Mouse (Mus musculus): ENCODE results near the gene Fam131a. TPM values are rescaled to one million over a fixed set of nuclear protein-coding genes. Genes with fewer than 3 reads are reported as not detected.

Gene Fam131a
- polyA plus RNA-seq (2014; fragmentation: Illumina TruSeq; extraction: RNeasy Lipid Tissue Mini Kit (QIAGEN cat#74804); ENCODE audit: low replicate concordance) = not detected

GRCm38 (mm10) chr16:20693111-20693701 is at the start of gene Fam131a:
TSS of gene Fam131a (plus strand) at chr16:20693241.

DNA sequence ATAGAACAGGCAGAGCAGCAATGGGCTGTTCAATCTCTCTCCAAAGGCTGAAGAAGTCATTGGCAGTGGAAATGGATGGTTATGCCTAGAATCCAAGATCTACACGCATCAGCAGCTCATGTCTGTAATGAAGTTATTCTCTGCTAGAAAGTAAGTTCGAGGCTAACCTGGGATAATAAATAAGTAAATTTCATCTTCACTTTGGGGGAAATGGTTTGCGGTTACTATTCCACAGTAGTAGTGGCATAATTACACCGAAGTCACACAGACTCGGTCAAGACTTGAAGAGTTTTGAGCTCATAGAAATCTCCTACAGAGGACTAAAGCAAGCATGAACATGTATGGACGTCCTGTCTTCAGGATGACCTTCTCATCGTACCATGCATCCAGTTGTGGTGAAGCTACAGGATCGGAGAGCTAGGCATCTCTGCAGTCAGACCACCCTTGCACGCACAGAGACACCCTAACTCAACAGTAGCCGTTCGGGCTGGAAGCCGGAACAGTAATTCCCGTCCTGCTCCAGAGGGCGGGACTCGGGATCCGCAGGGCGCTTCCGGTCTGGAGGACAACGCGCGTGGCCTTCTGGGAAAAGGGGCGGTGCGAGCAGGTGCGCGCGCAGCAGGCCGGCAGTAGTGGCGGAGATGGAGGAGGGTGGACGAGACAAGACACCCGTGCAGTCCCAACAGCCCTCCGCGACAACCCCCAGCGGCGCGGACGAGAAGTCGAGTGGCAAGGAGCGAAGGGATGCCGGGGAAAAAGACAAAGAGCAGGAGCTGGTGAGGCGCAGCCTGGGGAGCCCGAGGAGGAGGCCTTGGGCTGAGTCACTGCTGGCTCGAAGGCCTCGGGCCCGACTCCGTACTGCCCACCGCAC is 41.7 kb upstream of the Fam131a start, which contains the start of gene Psmd2:
Gene Psmd2, plus strand, starts transcription at position 577 of the 871 bp plus-strand sequence.

GRCm38 (mm10) chr16:20668013-20668412 is 25.0 kb upstream of the Fam131a start, which contains the start of gene Eif4g1:
TSS of gene Eif4g1 (plus strand) at chr16:20668313.

DNA sequence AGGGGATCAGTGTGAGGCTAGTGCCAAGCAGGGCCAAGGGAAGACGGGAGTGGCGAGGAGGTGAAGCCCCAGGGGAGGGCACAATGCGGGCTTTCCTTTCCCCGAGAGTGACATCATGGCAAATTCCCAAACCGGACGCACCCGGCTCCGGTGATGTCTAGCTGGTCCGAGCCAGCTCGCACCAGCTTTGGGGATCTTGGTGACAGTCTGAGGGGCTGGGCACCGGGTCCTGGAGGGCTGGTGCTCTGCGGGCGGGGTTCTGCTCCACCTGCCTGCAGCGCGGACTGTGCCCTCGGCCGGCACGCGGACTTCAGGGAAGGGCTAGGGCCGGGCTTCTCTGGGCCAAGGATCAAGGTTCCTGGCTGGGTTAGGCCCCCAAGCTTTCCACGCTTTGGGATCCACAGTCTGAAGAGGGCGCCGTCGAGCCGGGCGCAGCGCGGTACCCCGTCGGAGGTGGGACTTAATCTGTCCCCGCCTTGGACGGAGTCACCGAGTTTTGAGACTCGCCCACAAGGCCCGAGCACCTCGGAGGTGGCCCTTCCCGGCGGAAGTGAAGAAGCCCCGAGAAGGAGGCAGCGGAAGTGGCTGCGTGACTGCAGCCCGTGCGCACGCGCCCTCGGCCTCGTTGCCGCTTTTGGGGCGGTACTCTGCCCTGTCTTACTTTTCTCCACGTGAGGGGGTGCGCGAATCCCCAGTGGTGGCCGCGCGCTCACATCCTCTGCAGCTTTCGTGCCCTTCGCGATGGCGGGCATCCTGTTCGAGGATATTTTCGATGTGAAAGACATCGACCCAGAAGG is 24.3 kb downstream of the Fam131a start, which contains the start of the genes Polr2h and Clcn2:
Gene Polr2h, plus strand, starts transcription at position 485 of the 797 bp plus-strand sequence.
Gene Clcn2, minus strand, starts transcription at position 566 of the 797 bp plus-strand sequence.

GRCm38 (mm10) chr16:20732925-20733730 is 40.1 kb downstream of the Fam131a start, which contains the start of gene Chrd:
TSS of gene Chrd (plus strand) at chr16:20733127.

GRCm38 (mm10) chr16:20733731-20734730 is 41.0 kb downstream of the Fam131a start, which contains the start of gene Thpo:
TSS of gene Thpo (minus strand) at chr16:20734511.

Other genes with a start within 250 kb of the Fam131a start
- 4.0 TPM for gene Eif2b5, start 194.4 kb upstream of the Fam131a start, polyA plus RNA-seq (2014; fragmentation: Illumina TruSeq; extraction: RNeasy Lipid Tissue Mini Kit (QIAGEN cat#74804); ENCODE audit: low replicate concordance)
- gene Dvl3, start 176.3 kb upstream of the Fam131a start, polyA plus RNA-seq (2014; fragmentation: Illumina TruSeq; extraction: RNeasy Lipid Tissue Mini Kit (QIAGEN cat#74804); ENCODE audit: low replicate concordance) = 16.9 TPM
- 90.7 TPM for gene Ap2m1, start 157.8 kb upstream of the Fam131a start, polyA plus RNA-seq (2014; fragmentation: Illumina TruSeq; extraction: RNeasy Lipid Tissue Mini Kit (QIAGEN cat#74804); ENCODE audit: low replicate concordance)
- gene Abcf3, start 144.7 kb upstream of the Fam131a start, polyA plus RNA-seq (2014; fragmentation: Illumina TruSeq; extraction: RNeasy Lipid Tissue Mini Kit (QIAGEN cat#74804); ENCODE audit: low replicate concordance) = 6.6 TPM
- 0.41 TPM for gene Vwa5b2, start 103.8 kb upstream of the Fam131a start, polyA plus RNA-seq (2014; fragmentation: Illumina TruSeq; extraction: RNeasy Lipid Tissue Mini Kit (QIAGEN cat#74804); ENCODE audit: low replicate concordance)
- gene Eef1akmt4, start 81.6 kb upstream of the Fam131a start, polyA plus RNA-seq (2014; fragmentation: Illumina TruSeq; extraction: RNeasy Lipid Tissue Mini Kit (QIAGEN cat#74804); ENCODE audit: low replicate concordance) = not detected
- gene Gm49333, start 81.6 kb upstream of the Fam131a start, polyA plus RNA-seq (2014; fragmentation: Illumina TruSeq; extraction: RNeasy Lipid Tissue Mini Kit (QIAGEN cat#74804); ENCODE audit: low replicate concordance) = not detected
- gene Alg3, start 81.5 kb upstream of the Fam131a start, polyA plus RNA-seq (2014; fragmentation: Illumina TruSeq; extraction: RNeasy Lipid Tissue Mini Kit (QIAGEN cat#74804); ENCODE audit: low replicate concordance) = 2.8 TPM
- gene Camk2n2, start 72.0 kb upstream of the Fam131a start, polyA plus RNA-seq (2014; fragmentation: Illumina TruSeq; extraction: RNeasy Lipid Tissue Mini Kit (QIAGEN cat#74804); ENCODE audit: low replicate concordance) = not detected
- not detected for gene Ece2, start 63.4 kb upstream of the Fam131a start, polyA plus RNA-seq (2014; fragmentation: Illumina TruSeq; extraction: RNeasy Lipid Tissue Mini Kit (QIAGEN cat#74804); ENCODE audit: low replicate concordance)
- 40.4 TPM for gene Psmd2, start 41.6 kb upstream of the Fam131a start, polyA plus RNA-seq (2014; fragmentation: Illumina TruSeq; extraction: RNeasy Lipid Tissue Mini Kit (QIAGEN cat#74804); ENCODE audit: low replicate concordance)
- 95.9 TPM for gene Eif4g1, start 24.9 kb upstream of the Fam131a start, polyA plus RNA-seq (2014; fragmentation: Illumina TruSeq; extraction: RNeasy Lipid Tissue Mini Kit (QIAGEN cat#74804); ENCODE audit: low replicate concordance)
- 17.3 TPM for gene Polr2h, start 24.4 kb downstream of the Fam131a start, polyA plus RNA-seq (2014; fragmentation: Illumina TruSeq; extraction: RNeasy Lipid Tissue Mini Kit (QIAGEN cat#74804); ENCODE audit: low replicate concordance)
- 2.5 TPM for gene Clcn2, start 24.5 kb downstream of the Fam131a start, polyA plus RNA-seq (2014; fragmentation: Illumina TruSeq; extraction: RNeasy Lipid Tissue Mini Kit (QIAGEN cat#74804); ENCODE audit: low replicate concordance)
- not detected for gene Chrd, start 39.9 kb downstream of the Fam131a start, polyA plus RNA-seq (2014; fragmentation: Illumina TruSeq; extraction: RNeasy Lipid Tissue Mini Kit (QIAGEN cat#74804); ENCODE audit: low replicate concordance)
- 0.22 TPM for gene Thpo, start 41.3 kb downstream of the Fam131a start, polyA plus RNA-seq (2014; fragmentation: Illumina TruSeq; extraction: RNeasy Lipid Tissue Mini Kit (QIAGEN cat#74804); ENCODE audit: low replicate concordance)